Mouse (Mus musculus) spleen, adult 10 weeks (tissue): ENCODE data around the gene Gpx5. TPM values are rescaled to one million over a fixed set of nuclear protein-coding genes. Genes with fewer than 3 reads are reported as not detected.

Source experiments
- polyA plus RNA-seq: library from polyadenylated mRNA; stranded (reverse); fragments of 350-450 nt; fragmentation: Illumina TruSeq; extraction: RNeasy Lipid Tissue Mini Kit (QIAGEN cat#74804); gene quantifications from one replicate; pipeline ENCODE4 v1.2.3, GENCODE M21; 2015; ENCODE audit warnings: low replicate concordance; ENCODE audit not compliant: insufficient read depth

The Gpx5 gene
- not detected for polyA plus RNA-seq

GRCm38 (mm10) chr13:21292631-21293030 is at the start of gene Gpx5:
TSS of gene Gpx5 (minus strand) at chr13:21292731.

GRCm38 (mm10) chr13:21311926-21312325 is 19.4 kb upstream of the Gpx5 start, which contains the start of gene Gpx6:
TSS of gene Gpx6 (plus strand) at chr13:21312125.

Other genes with a start within 250 kb of the Gpx5 start
- not detected for gene Olfr1370, start 217.8 kb downstream of the Gpx5 start, polyA plus RNA-seq
- gene Olfr1369-ps1, start 181.2 kb downstream of the Gpx5 start, polyA plus RNA-seq: not detected
- gene Olfr263, start 163.1 kb downstream of the Gpx5 start, polyA plus RNA-seq: not detected
- gene Olfr1368, start 146.9 kb downstream of the Gpx5 start, polyA plus RNA-seq: not detected
- 99.8 TPM for gene Trim27, start 113.3 kb downstream of the Gpx5 start, polyA plus RNA-seq
- not detected for gene Gpx6, start 19.4 kb upstream of the Gpx5 start, polyA plus RNA-seq
- not detected for gene Olfr1367, start 54.2 kb upstream of the Gpx5 start, polyA plus RNA-seq
- gene Zscan12, start 70.1 kb upstream of the Gpx5 start, polyA plus RNA-seq: 7.2 TPM
- 109 TPM for gene Zkscan3, start 110.0 kb upstream of the Gpx5 start, polyA plus RNA-seq
- 1.5 TPM for gene Pgbd1, start 148.3 kb upstream of the Gpx5 start, polyA plus RNA-seq
- gene Zscan26, start 161.0 kb upstream of the Gpx5 start, polyA plus RNA-seq: 108 TPM
- 0.32 TPM for gene Nkapl, start 175.8 kb upstream of the Gpx5 start, polyA plus RNA-seq
- 1.2 TPM for gene Zkscan4, start 186.2 kb upstream of the Gpx5 start, polyA plus RNA-seq
- not detected for gene Gm10065, start 186.7 kb upstream of the Gpx5 start, polyA plus RNA-seq
- gene AK157302, start 202.5 kb upstream of the Gpx5 start, polyA plus RNA-seq: 1.3 TPM
- gene Gm11273, start 208.7 kb upstream of the Gpx5 start, polyA plus RNA-seq: 1.8 TPM
- gene Zkscan8, start 238.4 kb upstream of the Gpx5 start, polyA plus RNA-seq: 19.1 TPM